Mouse (Mus musculus): ENCODE data around the gene Jmjd1c. TPM values are rescaled to one million over a fixed set of nuclear protein-coding genes. Genes with fewer than 3 reads are reported as not detected.

Jmjd1c gene
- polyA plus RNA-seq, 1 experiment from 2014 or later: 21.9 TPM

- Histone ChIP-seq H3K36me3 (ENCODE audit: control insufficient read depth, insufficient read depth, low read length) (no peaks in the 10 kb centered on the region), H3K4me2 (ENCODE audit: low read depth, low read length) (peak overlapping the region; percentile 60), H3K27me3 (replicated peaks; ENCODE audit: control insufficient read depth, insufficient read depth, low read length) (no peaks in the 10 kb centered on the region), H3K9me3 (ENCODE audit: control insufficient read depth, low read length) (no peaks in the 10 kb centered on the region), H3K4me3 (ENCODE audit: low read length) (peak overlapping the region; percentile 43), H3K4me1 (ENCODE audit: control insufficient read depth, insufficient read depth, low read length) (peaks cover 15% of the 10 kb centered on the region), H3K27ac (ENCODE audit: low read length) (peak overlapping the region; percentile 83), H3K9ac (ENCODE audit: low read depth, low read length) (peak overlapping the region; percentile 57)
- peak; percentile 45; the same call in 1 of the 2 replicates for ATAC-seq
- WGBS: 15% methylated on average over 5 of the region's 5 CpGs
Measured at GRCm38 (mm10) chr10:67187001-67187453, 91.1 kb downstream of the Jmjd1c start.

- H3K27me3 ChIP-seq (replicated peaks; ENCODE audit: control insufficient read depth, insufficient read depth, low read length): no peaks in the 10 kb centered on the region
- 77% methylated on average over 2 of the region's 2 CpGs for WGBS
Measured at GRCm38 (mm10) chr10:67187952-67188351, 92.0 kb downstream of the Jmjd1c start.

GRCm38 (mm10) chr10:67189057-67189456 is 93.1 kb downstream of the Jmjd1c start:
- no peak overlapping the region for H3K27ac ChIP-seq (ENCODE audit: low read length)
- no peaks in the 10 kb centered on the region for H3K9me3 ChIP-seq (ENCODE audit: control insufficient read depth, low read length)
- H3K4me1 ChIP-seq (ENCODE audit: control insufficient read depth, insufficient read depth, low read length): peaks cover 7% of the 10 kb centered on the region
- ATAC-seq: no peak
- H3K4me3 ChIP-seq (ENCODE audit: low read length): no peak overlapping the region
- no peak overlapping the region for H3K9ac ChIP-seq (ENCODE audit: low read depth, low read length)
- H3K27me3 ChIP-seq (replicated peaks; ENCODE audit: control insufficient read depth, insufficient read depth, low read length): no peaks in the 10 kb centered on the region
- H3K4me2 ChIP-seq (ENCODE audit: low read depth, low read length): no peak overlapping the region
- H3K36me3 ChIP-seq (ENCODE audit: control insufficient read depth, insufficient read depth, low read length): no peaks in the 10 kb centered on the region

More at GRCm38 (mm10) chr10:67187952-67188351, 92.0 kb downstream of the Jmjd1c start:
- no peaks in the 10 kb centered on the region for H3K36me3 ChIP-seq (ENCODE audit: control insufficient read depth, insufficient read depth, low read length)
- no peak overlapping the region for H3K9ac ChIP-seq (ENCODE audit: low read depth, low read length)
- ATAC-seq: no peak
- H3K4me2 ChIP-seq (ENCODE audit: low read depth, low read length): peak overlapping the region; percentile 60
- H3K9me3 ChIP-seq (ENCODE audit: control insufficient read depth, low read length): no peaks in the 10 kb centered on the region
- 0 out of 2 replicates have a peak overlapping the region, but pooled peaks have one; percentile 18 for H3K27ac ChIP-seq (ENCODE audit: low read length)
- peak overlapping the region; percentile 43 for H3K4me3 ChIP-seq (ENCODE audit: low read length)
- H3K4me1 ChIP-seq (ENCODE audit: control insufficient read depth, insufficient read depth, low read length): peaks cover 9% of the 10 kb centered on the region

- Histone ChIP-seq H3K27ac (ENCODE audit: low read length) (no peak overlapping the region), H3K4me1 (ENCODE audit: control insufficient read depth, insufficient read depth, low read length) (peaks cover 5% of the 10 kb centered on the region), H3K4me2 (ENCODE audit: low read depth, low read length) (no peak overlapping the region), H3K36me3 (ENCODE audit: control insufficient read depth, insufficient read depth, low read length) (no peaks in the 10 kb centered on the region), H3K9me3 (ENCODE audit: control insufficient read depth, low read length) (no peaks in the 10 kb centered on the region), H3K4me3 (ENCODE audit: low read length) (no peak overlapping the region), H3K27me3 (replicated peaks; ENCODE audit: control insufficient read depth, insufficient read depth, low read length) (no peaks in the 10 kb centered on the region), H3K9ac (ENCODE audit: low read depth, low read length) (no peak overlapping the region)
- WGBS: 72% methylated on average over 1 of the region's 1 CpGs
- ATAC-seq: no peak
Measured at GRCm38 (mm10) chr10:67190261-67190660, 94.3 kb downstream of the Jmjd1c start.

GRCm38 (mm10) chr10:67192366-67192765 is 96.4 kb downstream of the Jmjd1c start:
- Histone ChIP-seq H3K9me3 (ENCODE audit: control insufficient read depth, low read length) (no peaks in the 10 kb centered on the region), H3K4me3 (ENCODE audit: low read length) (no peak overlapping the region), H3K27me3 (replicated peaks; ENCODE audit: control insufficient read depth, insufficient read depth, low read length) (no peaks in the 10 kb centered on the region), H3K4me2 (ENCODE audit: low read depth, low read length) (no peak overlapping the region), H3K36me3 (ENCODE audit: control insufficient read depth, insufficient read depth, low read length) (no peaks in the 10 kb centered on the region), H3K27ac (ENCODE audit: low read length) (no peak overlapping the region), H3K9ac (ENCODE audit: low read depth, low read length) (no peak overlapping the region), H3K4me1 (ENCODE audit: control insufficient read depth, insufficient read depth, low read length) (peaks cover 5% of the 10 kb centered on the region)
- ATAC-seq: peak; percentile 16; the same call in 1 of the 2 replicates
- 96% methylated on average over 3 of the region's 3 CpGs for WGBS

- H3K4me1 ChIP-seq (ENCODE audit: control insufficient read depth, insufficient read depth, low read length): peaks cover 2% of the 10 kb centered on the region; the same call in 1 of the 2 replicates
- WGBS: 50% methylated on average over 3 of the region's 3 CpGs
- H3K36me3 ChIP-seq (ENCODE audit: control insufficient read depth, insufficient read depth, low read length): no peaks in the 10 kb centered on the region
- H3K4me3 ChIP-seq (ENCODE audit: low read length): no peak overlapping the region
- no peak overlapping the region; the same call in 1 of the 2 replicates for H3K27ac ChIP-seq (ENCODE audit: low read length)
- peak; percentile 69 for ATAC-seq
- H3K9ac ChIP-seq (ENCODE audit: low read depth, low read length): no peak overlapping the region
- H3K27me3 ChIP-seq (replicated peaks; ENCODE audit: control insufficient read depth, insufficient read depth, low read length): no peaks in the 10 kb centered on the region
- H3K4me2 ChIP-seq (ENCODE audit: low read depth, low read length): no peak overlapping the region
- no peaks in the 10 kb centered on the region for H3K9me3 ChIP-seq (ENCODE audit: control insufficient read depth, low read length)
Measured at GRCm38 (mm10) chr10:67193003-67193652, 97.2 kb downstream of the Jmjd1c start.

- Histone ChIP-seq H3K4me1 (ENCODE audit: control insufficient read depth, insufficient read depth, low read length) (peaks cover 2% of the 10 kb centered on the region; the same call in 1 of the 2 replicates), H3K27me3 (replicated peaks; ENCODE audit: control insufficient read depth, insufficient read depth, low read length) (no peaks in the 10 kb centered on the region), H3K36me3 (ENCODE audit: control insufficient read depth, insufficient read depth, low read length) (no peaks in the 10 kb centered on the region), H3K4me2 (ENCODE audit: low read depth, low read length) (no peak overlapping the region), H3K9ac (ENCODE audit: low read depth, low read length) (no peak overlapping the region), H3K27ac (ENCODE audit: low read length) (no peak overlapping the region), H3K9me3 (ENCODE audit: control insufficient read depth, low read length) (no peaks in the 10 kb centered on the region), H3K4me3 (ENCODE audit: low read length) (no peak overlapping the region)
- 97% methylated on average over 3 of the region's 3 CpGs for WGBS
- ATAC-seq: no peak
Measured at GRCm38 (mm10) chr10:67194046-67194445, 98.1 kb downstream of the Jmjd1c start.

- H3K27ac ChIP-seq (ENCODE audit: low read length): no peak overlapping the region
- no peak for ATAC-seq
- H3K36me3 ChIP-seq (ENCODE audit: control insufficient read depth, insufficient read depth, low read length): no peaks in the 10 kb centered on the region
- no peak overlapping the region for H3K4me2 ChIP-seq (ENCODE audit: low read depth, low read length)
- no peaks in the 10 kb centered on the region for H3K27me3 ChIP-seq (replicated peaks; ENCODE audit: control insufficient read depth, insufficient read depth, low read length)
- H3K4me1 ChIP-seq (ENCODE audit: control insufficient read depth, insufficient read depth, low read length): peaks cover 5% of the 10 kb centered on the region
- H3K9me3 ChIP-seq (ENCODE audit: control insufficient read depth, low read length): no peaks in the 10 kb centered on the region
- 98% methylated on average over 1 of the region's 1 CpGs for WGBS
- H3K9ac ChIP-seq (ENCODE audit: low read depth, low read length): no peak overlapping the region
- no peak overlapping the region for H3K4me3 ChIP-seq (ENCODE audit: low read length)
Measured at GRCm38 (mm10) chr10:67195671-67196070, 99.7 kb downstream of the Jmjd1c start.

- WGBS: 82% methylated on average over 4 of the region's 4 CpGs
Measured at GRCm38 (mm10) chr10:67197186-67197585, 101.3 kb downstream of the Jmjd1c start.

More at GRCm38 (mm10) chr10:67197186-67197585, 101.3 kb downstream of the Jmjd1c start:
- no peaks in the 10 kb centered on the region for H3K27me3 ChIP-seq (replicated peaks; ENCODE audit: control insufficient read depth, insufficient read depth, low read length)
- H3K27ac ChIP-seq (ENCODE audit: low read length): no peak overlapping the region
- H3K4me3 ChIP-seq (ENCODE audit: low read length): no peak overlapping the region
- no peak for ATAC-seq
- H3K9me3 ChIP-seq (ENCODE audit: control insufficient read depth, low read length): no peaks in the 10 kb centered on the region
- H3K4me2 ChIP-seq (ENCODE audit: low read depth, low read length): no peak overlapping the region
- peaks cover 8% of the 10 kb centered on the region for H3K4me1 ChIP-seq (ENCODE audit: control insufficient read depth, insufficient read depth, low read length)
- no peak overlapping the region for H3K9ac ChIP-seq (ENCODE audit: low read depth, low read length)
- H3K36me3 ChIP-seq (ENCODE audit: control insufficient read depth, insufficient read depth, low read length): no peaks in the 10 kb centered on the region

Data from intestine, embryonic 16.5 days (tissue).